Mouse (Mus musculus): ENCODE results near the gene Tmem255b.

GRCm38 (mm10) chr8:13489986-13490910, 55.3 kb downstream of the Tmem255b start:
- TF ChIP-seq CTCF (IDR thresholded peaks at IDR 0.05; ENCODE audit: borderline replicate concordance, insufficient read depth, low read depth, low read length) (no peak), POLR2A (IDR thresholded peaks at IDR 0.05; ENCODE audit: borderline replicate concordance, insufficient read depth, low read length) (no peak)
